Mouse (Mus musculus): ENCODE measurements around the gene Sit1.
"Not testable (repeated sequence)": the region's sequence is repeated elsewhere in the genome, so short reads cannot be mapped to it uniquely, and the experiment has no call there.

The Sit1 gene

GRCm38 (mm10) chr4:43499407-43500333 is 16.1 kb upstream of the Sit1 start, which contains the start of gene Arhgef39:
TSS of gene Arhgef39 (minus strand) at chr4:43499695.
- peak; percentile 73 to 77 for DNase-seq (ENCODE audit: low spot score in 2 of 2)

- no peak for DNase-seq (ENCODE audit: low spot score in 2 of 2)
Measured at GRCm38 (mm10) chr4:43498983-43499382, 15.4 kb upstream of the Sit1 start.

- DNase-seq (ENCODE audit: low spot score in 2 of 2) = no peak
Measured at GRCm38 (mm10) chr4:43497946-43498345, 14.4 kb upstream of the Sit1 start.

- DNase-seq (ENCODE audit: low spot score in 2 of 2) = no peak
Measured at GRCm38 (mm10) chr4:43497405-43497804, 13.9 kb upstream of the Sit1 start.

- no peak for DNase-seq (ENCODE audit: low spot score in 2 of 2)
Measured at GRCm38 (mm10) chr4:43496587-43496986, 13.1 kb upstream of the Sit1 start.

GRCm38 (mm10) chr4:43493846-43494240 is 10.3 kb upstream of the Sit1 start:
- no peak for DNase-seq (ENCODE audit: low spot score in 2 of 2)

- DNase-seq (ENCODE audit: low spot score in 2 of 2) = peak; percentile 95 to 96
Measured at GRCm38 (mm10) chr4:43493186-43493845, 9.8 kb upstream of the Sit1 start.

GRCm38 (mm10) chr4:43492821-43493185 is 9.3 kb upstream of the Sit1 start, which contains the start of gene Ccdc107:
TSS of gene Ccdc107 (plus strand) at chr4:43492900.
- peak; percentile 77 to 93 for DNase-seq (ENCODE audit: low spot score in 2 of 2)

GRCm38 (mm10) chr4:43492101-43492820 is 8.7 kb upstream of the Sit1 start:
- no peak for DNase-seq (ENCODE audit: low spot score in 2 of 2)

- DNase-seq (ENCODE audit: low spot score in 2 of 2) = no peak
Measured at GRCm38 (mm10) chr4:43490801-43491200, 7.3 kb upstream of the Sit1 start.

GRCm38 (mm10) chr4:43489611-43490010 is 6.1 kb upstream of the Sit1 start:
- no peak for DNase-seq (ENCODE audit: low spot score in 2 of 2)

GRCm38 (mm10) chr4:43485666-43486065 is 2.1 kb upstream of the Sit1 start:
- not testable (repeated sequence) for DNase-seq (ENCODE audit: low spot score in 2 of 2)

GRCm38 (mm10) chr4:43482591-43482990 is 943 bp downstream of the Sit1 start:
- no peak for DNase-seq (ENCODE audit: low spot score in 2 of 2)

GRCm38 (mm10) chr4:43481894-43482456 is 1.6 kb downstream of the Sit1 start:
- no peak for DNase-seq (ENCODE audit: low spot score in 2 of 2)

GRCm38 (mm10) chr4:43480985-43481384 is 2.5 kb downstream of the Sit1 start:
- DNase-seq (ENCODE audit: low spot score in 2 of 2) = no peak

- DNase-seq (ENCODE audit: low spot score in 2 of 2) = peak; percentile 58 to 64
Measured at GRCm38 (mm10) chr4:43478906-43479832, 4.4 kb downstream of the Sit1 start.

- DNase-seq (ENCODE audit: low spot score in 2 of 2) = no peak
Measured at GRCm38 (mm10) chr4:43478534-43478858, 5.0 kb downstream of the Sit1 start.

GRCm38 (mm10) chr4:43477857-43478533 is 5.5 kb downstream of the Sit1 start:
- peak; percentile 71 to 87 for DNase-seq (ENCODE audit: low spot score in 2 of 2)

GRCm38 (mm10) chr4:43476604-43477003 is 6.9 kb downstream of the Sit1 start:
- DNase-seq (ENCODE audit: low spot score in 2 of 2) = no peak

- no peak for DNase-seq (ENCODE audit: low spot score in 2 of 2)
Measured at GRCm38 (mm10) chr4:43473636-43474035, 9.9 kb downstream of the Sit1 start.

All from urinary bladder, postnatal 36 days (tissue).